Mouse (Mus musculus) embryonic fibroblast, embryonic 13.5 days (primary cell): Measurements from ENCODE around the gene RPS10-NUDT3.

Experiments
- CTCF ChIP-seq: IDR thresholded peaks from 2 replicates; pipeline ENCODE4 v1.5.1; 2011; ENCODE audit warnings: mild to moderate bottlenecking, control low read depth, low read length, moderate library complexity, borderline replicate concordance; ENCODE audit not compliant: insufficient read depth
- POLR2A ChIP-seq: IDR thresholded peaks from 2 replicates; pipeline ENCODE4 v1.6.1; 2011; ENCODE audit warnings: low read depth, mild to moderate bottlenecking, control low read depth, low read length, moderate library complexity

GRCm38 (mm10) chr17:27578487-27578886 is 56.5 kb downstream of the RPS10-NUDT3 start:
- TF ChIP-seq POLR2A: no peak
- no peak for TF ChIP-seq CTCF
